Mouse (Mus musculus) embryonic facial prominence, embryonic 11.5 days (tissue): ENCODE data around the gene Neurog3. TPM values are rescaled to one million over a fixed set of nuclear protein-coding genes. Genes with fewer than 3 reads are reported as not detected.

ENCODE experiments used
- ATAC-seq: fragments of 200-750 bp; cut with Nextera tagmentation; replicated peaks from 2 replicates; pipeline ENCODE4 v1.8.0; 2017; ENCODE audit warnings: low read depth; ENCODE audit not compliant: insufficient number of reproducible peaks, low FRiP score, low TSS enrichment
- DNase-seq: peaks from one replicate; pipeline ENCODE4 v3.0.0-alpha.2; 2015; ENCODE audit warnings: low spot score
- H3K27ac ChIP-seq: fragments of 300-500 bp; sonication (generic); replicated peaks from 2 replicates; pipeline ENCODE4 v1.5.1; 2014; ENCODE audit warnings: mild to moderate bottlenecking, low read depth, low read length, control low read depth
- H3K27me3 ChIP-seq: fragments of 300-500 bp; sonication (generic); 2 replicates; pipeline ENCODE4 v1.6.1; 2014; ENCODE audit warnings: mild to moderate bottlenecking, low read length, moderate library complexity, mixed read lengths; ENCODE audit not compliant: control insufficient read depth, insufficient read depth
- H3K36me3 ChIP-seq: fragments of 300-500 bp; sonication (generic); replicated peaks from 2 replicates; pipeline ENCODE4 v1.6.1; 2014; ENCODE audit warnings: low read depth, mild to moderate bottlenecking, low read length, moderate library complexity, mixed read lengths; ENCODE audit not compliant: control insufficient read depth, insufficient read depth
- H3K4me1 ChIP-seq: fragments of 300-500 bp; sonication (generic); 2 replicates; pipeline ENCODE4 v1.6.1; 2014; ENCODE audit warnings: low read length, mixed read lengths; ENCODE audit not compliant: control insufficient read depth, insufficient read depth
- H3K4me2 ChIP-seq: fragments of 300-500 bp; sonication (generic); 2 replicates; pipeline ENCODE4 v1.6.1; 2014; ENCODE audit warnings: low read depth, mild to moderate bottlenecking, control low read depth, low read length, moderate library complexity
- H3K4me3 ChIP-seq: fragments of 300-500 bp; sonication (generic); 2 replicates; pipeline ENCODE4 v1.5.1; 2014; ENCODE audit warnings: low read depth, low read length, control low read depth
- H3K9ac ChIP-seq: fragments of 300-500 bp; sonication (generic); replicated peaks from 2 replicates; pipeline ENCODE4 v1.6.1; 2014; ENCODE audit warnings: mild to moderate bottlenecking, control low read depth, low read length
- H3K9me3 ChIP-seq: fragments of 300-500 bp; sonication (generic); replicated peaks from 2 replicates; pipeline ENCODE4 v1.6.1; 2016; ENCODE audit warnings: mild to moderate bottlenecking, low read length, inconsistent platforms, mixed read lengths; ENCODE audit not compliant: control insufficient read depth
- WGBS: fragments of 180-500 bp; shearing (Covaris S2); extraction: QIAGEN DNeasy Blood & Tissue Kit; methylation state at CpG from one replicate; pipeline ENCODE4 v1.1.7; 2014; 5-methylcytosine and 5-hydroxymethylcytosine counted together
- polyA plus RNA-seq: library from polyadenylated mRNA; unstranded; fragments of >200 nt; fragmentation: Nextera tagmentation; extraction: Ambion mirVana; gene quantifications from 2 replicates; pipeline ENCODE4 v1.2.1, GENCODE M21; 2014

Gene Neurog3
- polyA plus RNA-seq, 1 experiment from 2014 or later: 1.2 TPM

DNA sequence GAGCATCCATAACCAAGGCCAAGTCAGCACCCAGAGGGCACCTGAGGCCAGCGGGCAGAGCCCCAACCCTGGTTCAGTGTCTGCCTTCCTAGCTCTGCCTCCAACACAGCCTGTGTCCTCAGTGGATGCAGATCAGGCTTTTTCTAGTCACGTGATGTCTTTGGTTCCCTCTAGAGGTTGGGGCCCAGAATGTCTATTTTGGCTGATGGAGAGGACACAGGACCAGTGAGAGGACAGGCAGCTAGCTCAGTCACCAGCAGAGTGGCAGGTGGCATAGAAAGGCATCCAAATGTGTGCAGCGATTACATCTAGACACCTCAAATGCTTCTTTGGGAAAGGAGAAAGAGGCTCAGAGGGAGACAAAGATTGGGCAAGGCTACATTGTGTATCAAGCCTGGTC, 48.8 kb downstream of the Neurog3 start:
- no peak for DNase-seq
- ATAC-seq: no peak
- Histone ChIP-seq H3K27ac (no peak overlapping the region), H3K4me2 (no peak overlapping the region), H3K9me3 (no peaks in the 10 kb centered on the region), H3K4me3 (no peak overlapping the region), H3K27me3 (no peaks in the 10 kb centered on the region), H3K36me3 (no peaks in the 10 kb centered on the region), H3K4me1 (no peaks in the 10 kb centered on the region), H3K9ac (no peak overlapping the region)
- WGBS: 38% methylated on average over 3 of the region's 3 CpGs

- 68% methylated on average over 6 of the region's 6 CpGs for WGBS
- ATAC-seq (no peak), DNase-seq (no peak)
- Histone ChIP-seq H3K36me3 (no peaks in the 10 kb centered on the region), H3K27ac (no peak overlapping the region), H3K4me2 (no peak overlapping the region), H3K9me3 (no peaks in the 10 kb centered on the region), H3K4me3 (no peak overlapping the region), H3K4me1 (no peaks in the 10 kb centered on the region), H3K27me3 (no peaks in the 10 kb centered on the region), H3K9ac (no peak overlapping the region)
Measured at GRCm38 (mm10) chr10:62182471-62183014, 49.7 kb downstream of the Neurog3 start.

DNA sequence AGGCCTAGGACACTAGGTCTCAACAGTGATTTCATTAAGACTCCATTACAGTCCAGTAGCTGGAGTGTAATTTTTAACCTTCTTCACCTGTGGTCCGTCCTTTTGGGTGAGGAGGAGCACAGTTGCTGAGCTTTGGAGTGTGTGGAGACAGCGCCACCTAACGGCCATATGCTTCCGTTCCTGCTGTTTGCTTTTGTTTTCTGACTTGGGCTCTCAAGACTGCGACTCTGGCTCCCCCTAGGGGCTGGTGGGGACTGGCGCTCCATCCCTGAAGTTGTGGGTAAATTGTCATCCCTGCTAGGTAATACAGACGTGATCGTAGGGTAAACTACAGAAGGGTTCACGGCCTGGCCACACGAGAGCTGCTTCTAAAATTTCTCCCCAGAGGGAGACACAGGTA, 50.2 kb downstream of the Neurog3 start:
- Histone ChIP-seq H3K9me3 (no peaks in the 10 kb centered on the region), H3K27ac (no peak overlapping the region), H3K36me3 (no peaks in the 10 kb centered on the region), H3K27me3 (no peaks in the 10 kb centered on the region), H3K9ac (no peak overlapping the region), H3K4me2 (no peak overlapping the region), H3K4me1 (no peaks in the 10 kb centered on the region), H3K4me3 (no peak overlapping the region)
- peak; percentile 98 for DNase-seq
- 0 out of 2 replicates have a peak, but pooled peaks have one; percentile 31 for ATAC-seq
- 4% methylated on average over 10 of the region's 10 CpGs for whole genome bisulfite sequencing

Other genes starting within 250 kb of the Neurog3 start
- gene Col13a1, start 154.0 kb upstream of the Neurog3 start, polyA plus RNA-seq: 4.3 and 4.6 TPM in 2 replicates
- gene Fam241b, start 10.8 kb downstream of the Neurog3 start, polyA plus RNA-seq: 6.3 and 6.7 TPM in 2 replicates
- 12.2 and 13.3 TPM in 2 replicates for gene Tspan15, start 98.2 kb downstream of the Neurog3 start, polyA plus RNA-seq
- gene Tacr2, start 119.3 kb downstream of the Neurog3 start, polyA plus RNA-seq: not detected in 2 replicates
- gene Hk1, start 246.8 kb downstream of the Neurog3 start, polyA plus RNA-seq: 19.9 and 21.6 TPM in 2 replicates